Mouse (Mus musculus) stomach, postnatal 0 days (tissue): ENCODE results near the gene Fgf13.

Experiments used
- CTCF ChIP-seq: IDR thresholded peaks from 2 replicates; pipeline ENCODE4 v1.5.1; 2016; ENCODE audit warnings: antibody characterized with exemption, low read depth, mild to moderate bottlenecking, moderate library complexity
- EP300 ChIP-seq: optimal IDR thresholded peaks from 2 replicates; pipeline ENCODE3; 2016; ENCODE audit warnings: antibody characterized with exemption

DNA sequence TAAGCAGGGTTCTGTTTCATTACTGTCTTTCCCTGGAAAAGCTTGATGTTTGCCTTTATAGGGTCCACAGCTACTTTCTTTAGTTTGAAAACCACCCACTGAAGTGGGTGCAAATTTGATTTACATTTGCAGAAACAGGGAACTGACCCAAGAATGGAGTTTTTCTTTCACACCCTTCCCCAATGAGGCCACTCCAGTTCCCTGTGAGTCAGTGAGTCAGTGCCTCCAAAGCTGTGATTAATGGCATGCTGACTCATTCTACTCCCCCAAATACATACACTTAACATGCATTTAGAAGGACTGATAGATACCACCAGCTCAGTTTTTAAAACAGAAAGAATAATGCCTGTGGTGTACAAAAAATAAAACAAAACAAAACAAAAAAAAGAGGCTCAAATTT is 316.3 kb downstream of the Fgf13 start:
- no peak for TF ChIP-seq CTCF
- no peak for TF ChIP-seq EP300
